Mouse (Mus musculus) yolk sac, embryonic 10.5 days (tissue): ENCODE results near the gene Cxcl14.

Experiments
- DNase-seq: peaks from one replicate; pipeline ENCODE4 v3.0.0-alpha.2; 2017; ENCODE audit warnings: low spot score

Gene Cxcl14

DNA sequence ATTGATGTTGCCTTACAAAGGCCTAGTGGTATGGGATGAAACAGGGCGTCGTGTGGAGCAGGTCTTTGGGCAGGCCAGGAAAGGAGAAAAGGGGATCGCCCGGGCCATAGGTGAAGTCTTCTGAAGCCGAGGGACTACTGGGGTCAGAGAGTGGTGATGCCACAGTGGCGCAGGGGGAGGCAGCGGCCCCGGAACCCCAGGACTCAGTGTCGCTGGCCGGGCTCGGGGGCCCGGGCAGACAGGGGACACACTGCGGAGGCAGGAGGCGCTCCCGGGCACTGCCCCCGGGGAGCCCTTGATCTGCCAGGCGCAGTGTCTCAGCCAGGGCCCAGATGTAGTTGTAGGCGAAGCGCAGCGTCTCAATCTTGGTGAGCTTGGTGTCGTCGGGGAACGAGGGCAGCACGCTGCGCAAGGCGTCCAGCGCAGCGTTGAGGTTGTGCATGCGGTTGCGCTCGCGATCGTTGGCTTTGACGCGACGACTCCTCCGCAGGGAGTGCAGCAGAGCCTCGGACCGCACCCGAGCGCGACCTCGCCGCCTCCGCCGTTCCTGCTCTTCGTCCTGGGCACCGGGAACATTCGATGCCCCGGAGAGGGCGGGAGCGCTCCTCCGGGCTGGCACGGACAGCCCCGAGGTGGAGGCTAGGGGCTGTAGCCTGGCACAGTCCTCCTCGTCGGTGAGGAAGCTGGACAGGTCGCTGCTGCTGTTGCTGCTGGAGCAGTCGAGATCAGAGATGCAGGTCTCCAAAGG, 45.0 kb downstream of the Cxcl14 start:
- DNase-seq = no peak

DNA sequence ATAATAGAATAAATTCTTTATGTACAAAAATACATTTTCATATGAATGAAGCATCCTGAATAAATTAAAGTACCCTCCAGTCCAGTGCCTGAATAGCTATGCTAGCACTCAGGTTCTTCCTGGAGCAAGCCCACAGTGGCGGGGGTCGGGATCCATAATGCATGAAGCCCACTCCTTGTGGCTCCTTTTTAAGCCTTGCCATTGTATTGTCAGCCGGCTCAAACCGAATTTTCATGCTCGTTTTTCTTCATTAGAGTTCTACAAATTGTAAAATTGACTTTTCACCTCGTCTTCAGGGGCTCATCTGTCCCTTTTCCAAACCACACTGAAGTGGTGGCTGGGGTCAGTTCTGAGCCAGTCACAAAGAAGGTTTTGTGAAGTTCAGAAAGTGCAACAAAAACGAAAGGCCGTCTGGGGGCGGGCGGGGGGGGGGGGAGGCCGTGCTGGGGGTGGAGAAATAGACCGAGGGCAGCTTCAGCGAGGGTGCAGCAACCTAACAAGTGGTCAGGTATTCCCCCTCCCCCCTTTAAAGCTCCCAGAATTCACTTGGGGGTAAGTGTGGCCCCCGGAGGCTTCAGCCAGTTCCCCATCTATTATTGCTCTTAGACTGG, 45.7 kb downstream of the Cxcl14 start:
- no peak for DNase-seq

DNA sequence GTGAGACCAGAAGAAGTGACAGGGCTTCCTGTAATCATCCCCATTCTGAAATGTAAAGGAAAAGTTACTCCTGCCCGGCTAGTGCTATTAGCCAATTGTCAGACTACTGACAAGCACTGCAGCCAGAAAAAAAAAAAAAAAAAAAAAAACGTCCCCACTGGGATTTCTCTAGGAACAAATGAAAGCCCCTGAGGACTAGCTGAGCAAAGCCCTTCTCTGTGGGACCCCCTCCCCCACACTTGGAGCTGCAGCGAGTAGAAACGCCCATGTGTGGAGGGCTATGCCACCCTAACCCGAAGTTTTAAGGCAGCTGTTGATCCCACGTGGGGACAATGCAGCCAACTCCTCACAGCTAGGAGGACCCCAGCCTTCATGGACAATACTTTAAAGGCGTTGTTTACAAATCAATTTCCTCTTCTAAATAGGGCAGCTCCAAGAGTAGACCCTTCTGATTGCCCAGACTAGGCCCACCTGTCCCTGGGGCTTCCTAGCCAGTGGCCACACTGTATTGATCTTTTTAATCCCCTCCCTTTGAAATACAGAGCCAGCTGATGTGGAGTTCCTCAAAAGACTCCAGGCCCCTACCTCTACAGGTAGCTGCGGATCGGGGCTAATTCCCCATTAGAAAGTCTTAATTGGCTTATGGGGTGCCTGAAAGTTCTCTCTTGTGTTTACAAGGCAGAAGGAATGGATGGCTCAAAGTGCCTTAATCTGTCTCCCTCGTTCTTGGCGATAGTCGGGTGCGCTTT, 46.6 kb downstream of the Cxcl14 start:
- DNase-seq = no peak

DNA sequence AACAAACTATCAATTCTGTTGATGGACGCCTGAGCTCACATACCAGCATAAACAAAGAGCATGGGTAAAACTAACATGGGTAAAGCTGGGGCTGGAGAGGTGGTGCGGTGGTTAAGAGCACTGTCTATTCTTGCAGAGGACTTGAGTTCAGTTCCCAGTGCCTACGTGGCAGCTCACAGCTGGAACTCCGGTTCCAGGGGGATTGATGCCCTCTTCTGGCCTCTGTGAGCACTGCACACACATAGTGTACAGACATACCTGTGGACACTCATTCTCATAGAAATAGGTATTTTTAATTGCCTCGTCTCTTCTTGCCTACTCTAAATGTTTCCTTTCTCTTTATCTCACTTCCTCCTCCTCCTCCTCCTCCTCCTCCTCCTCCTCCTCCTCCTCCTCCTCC, 53.2 kb downstream of the Cxcl14 start:
- no peak for DNase-seq

DNA sequence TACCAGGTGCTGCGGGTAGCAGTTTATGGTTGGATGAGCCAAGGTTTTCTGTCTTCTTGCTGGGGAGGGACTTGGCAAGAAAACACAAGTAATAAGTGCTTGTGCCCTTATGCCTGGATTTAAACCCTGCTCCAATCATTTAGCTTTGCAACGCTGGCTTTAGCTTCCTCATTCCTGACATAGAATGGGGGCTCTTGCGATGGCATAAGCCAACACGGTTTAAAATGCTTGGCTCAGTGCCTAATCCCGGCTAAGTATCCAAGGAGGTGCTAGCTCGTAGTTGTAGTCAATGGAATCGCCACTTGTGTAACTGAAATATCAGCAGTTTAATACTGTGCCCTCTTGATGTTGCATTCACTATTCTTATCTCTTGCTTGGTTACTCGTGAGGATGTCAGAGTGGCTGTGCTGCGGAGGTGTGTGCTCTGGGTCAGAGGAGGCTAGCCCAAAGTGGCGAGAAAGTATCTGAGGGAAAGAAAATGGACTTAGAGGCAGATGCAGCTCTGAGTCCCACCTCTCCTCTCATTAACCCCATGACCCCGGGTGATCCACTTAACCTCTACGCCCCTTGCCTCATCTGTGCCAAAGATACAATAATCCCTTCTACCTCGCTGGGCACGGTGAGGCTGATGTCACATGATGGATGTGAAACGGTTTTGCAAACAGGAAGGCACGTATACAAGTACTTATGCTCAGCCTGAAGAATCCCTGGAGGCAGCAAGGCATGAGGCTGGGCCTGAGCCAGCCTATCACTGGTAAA, 56.2 kb downstream of the Cxcl14 start:
- no peak for DNase-seq
